Comparison of ENCODE assay signal across 22 mouse cellular contexts in the genomic region with DNA sequence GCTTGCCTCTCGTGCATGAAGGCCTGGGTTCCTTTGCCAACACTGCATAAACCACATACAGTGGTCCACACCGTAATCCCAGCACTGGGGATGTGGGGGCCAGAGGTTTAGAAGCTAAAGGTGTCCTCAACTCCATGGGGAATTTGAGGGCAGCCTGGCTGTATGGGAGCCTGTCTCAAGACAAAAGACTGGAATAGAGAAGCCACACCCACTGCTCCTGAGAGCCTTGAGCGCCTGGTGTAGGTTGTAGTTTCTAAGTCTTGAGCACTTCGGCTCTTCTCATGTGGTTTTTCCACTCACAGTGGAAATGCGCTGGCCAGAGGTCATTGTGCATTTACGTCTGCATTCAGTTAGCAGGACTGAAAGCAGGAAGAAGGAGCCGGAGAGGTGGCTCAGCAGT.
"Had no signal": no experiment of that assay in that cellular context is flagged by ENCODE, and none has a peak within 500 bp of the region (broad histone marks: within the 10 kb centered on the region; RNA-seq: fewer than 3 reads in every experiment).

No protein-coding gene starts in this region.

- DNase-seq: heart, postnatal 10 days; heart, postnatal 14 days; heart, postnatal 36 days; heart, postnatal 4 days; kidney, adult 11 months; kidney, adult 18-20 months; kidney, adult 2 months; kidney, adult 8-10 months; kidney, adult 9 months; kidney, postnatal 10 days; kidney, postnatal 14 days; kidney, postnatal 25 days; kidney, postnatal 36 days; kidney, postnatal 4 days; layer of hippocampus, adult 9-11 months; layer of hippocampus, postnatal 36 days had no signal

- ATAC-seq: hindbrain, embryonic 16.5 days; hindbrain, postnatal 0 days; inflammation-experienced regulatory T-cells, adult 6 months; intestine, embryonic 15.5 days; intestine, embryonic 16.5 days; intestine, postnatal 0 days had no signal
